Mouse (Mus musculus) cerebellum, adult 9-10 months (tissue): ENCODE results near the gene Vsig10.

Experiments used
- DNase-seq: peaks from one replicate; pipeline ENCODE4 v3.0.0; 2022

The Vsig10 gene

GRCm38 (mm10) chr5:117390895-117391294, 72.0 kb downstream of the Vsig10 start:
- DNase-seq, result no peak

DNA sequence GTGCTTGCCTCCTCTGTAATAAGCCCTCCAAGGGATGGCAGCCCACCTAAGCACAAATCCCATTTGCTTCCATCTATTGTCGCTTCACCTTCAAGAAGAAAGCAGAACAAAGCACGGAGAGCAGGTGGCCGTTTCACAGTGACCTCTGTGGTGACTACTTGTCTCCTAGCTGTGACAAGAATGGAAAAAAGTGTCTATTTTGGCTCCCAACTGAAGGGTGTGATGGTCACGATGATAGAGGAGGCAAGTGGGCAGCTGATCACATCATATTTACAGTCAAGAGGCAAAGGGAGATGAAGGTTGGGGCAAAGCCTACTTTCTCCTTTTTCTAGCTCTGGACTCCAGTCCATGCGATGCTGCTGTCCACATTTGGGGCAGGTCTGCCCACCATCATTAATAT, 77.0 kb downstream of the Vsig10 start:
- no peak for DNase-seq

DNA sequence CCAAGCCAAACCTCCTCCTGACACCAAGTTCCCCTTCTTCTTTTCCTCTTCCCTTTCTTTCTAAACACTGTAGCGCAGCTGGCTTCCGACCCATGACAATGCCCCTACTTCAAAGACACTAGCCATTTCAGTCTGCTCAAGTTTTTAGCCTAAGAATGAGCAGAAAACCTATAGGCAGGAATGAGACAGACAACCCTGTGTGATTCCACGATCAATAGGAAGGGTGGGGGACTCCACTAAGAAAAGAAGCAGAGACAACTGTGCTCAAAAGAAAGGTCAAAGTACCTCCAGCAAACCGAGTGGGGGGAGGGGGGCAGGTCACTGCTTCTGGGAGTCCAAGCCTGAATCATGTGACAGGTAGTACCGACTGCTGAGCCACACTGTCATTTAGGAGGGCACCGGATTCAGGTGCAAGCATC, 77.7 kb downstream of the Vsig10 start:
- DNase-seq, result no peak

- no peak for DNase-seq
Observed at GRCm38 (mm10) chr5:117397371-117397770, 78.5 kb downstream of the Vsig10 start.

DNA sequence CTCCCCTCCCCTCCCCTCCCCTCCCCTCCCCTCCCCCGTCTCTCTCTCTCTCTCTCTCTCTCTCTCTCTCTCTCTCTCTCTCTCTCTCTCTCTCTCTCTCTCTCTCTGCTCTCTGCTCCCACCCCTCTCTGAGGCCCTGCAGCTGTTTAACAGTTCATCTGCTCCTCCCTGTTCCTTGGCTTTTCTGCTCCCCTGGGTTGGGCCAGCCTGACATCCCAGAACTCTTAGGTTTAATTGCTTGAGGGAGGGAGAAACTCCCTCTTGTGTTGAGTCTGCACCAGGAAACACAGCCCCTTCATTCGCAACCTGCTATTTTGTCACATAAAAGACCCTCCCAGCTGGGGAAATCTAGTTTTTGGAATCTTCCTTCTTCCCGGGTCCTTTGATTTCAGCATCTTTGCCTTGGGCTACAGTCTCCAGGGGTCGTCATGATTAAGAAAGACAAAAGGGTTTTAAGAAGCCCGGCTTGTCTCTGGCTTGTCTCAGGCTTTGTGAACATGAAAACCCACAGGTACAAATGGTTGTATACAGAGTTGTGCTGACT, 79.2 kb downstream of the Vsig10 start:
- DNase-seq, result no peak

DNA sequence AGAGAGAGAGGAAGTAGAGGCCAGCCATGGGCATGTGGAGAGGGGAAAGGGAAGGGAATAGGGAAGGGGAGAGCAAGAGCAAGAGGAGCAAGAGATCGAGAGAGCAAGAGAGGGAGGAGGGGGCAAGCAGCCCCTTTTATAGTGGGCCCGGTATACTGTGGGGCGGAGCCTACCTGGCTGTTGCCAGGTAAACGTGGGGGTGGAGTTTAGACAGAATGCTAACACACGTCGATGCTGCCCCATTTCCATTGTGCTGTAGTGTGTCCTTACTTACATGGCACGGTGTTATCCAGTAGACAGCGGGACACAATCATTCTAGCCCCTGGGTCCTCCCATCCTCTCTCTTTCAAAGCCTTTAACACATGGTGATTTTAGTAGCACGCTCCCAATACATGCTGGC, 80.4 kb downstream of the Vsig10 start:
- DNase-seq, result no peak

DNA sequence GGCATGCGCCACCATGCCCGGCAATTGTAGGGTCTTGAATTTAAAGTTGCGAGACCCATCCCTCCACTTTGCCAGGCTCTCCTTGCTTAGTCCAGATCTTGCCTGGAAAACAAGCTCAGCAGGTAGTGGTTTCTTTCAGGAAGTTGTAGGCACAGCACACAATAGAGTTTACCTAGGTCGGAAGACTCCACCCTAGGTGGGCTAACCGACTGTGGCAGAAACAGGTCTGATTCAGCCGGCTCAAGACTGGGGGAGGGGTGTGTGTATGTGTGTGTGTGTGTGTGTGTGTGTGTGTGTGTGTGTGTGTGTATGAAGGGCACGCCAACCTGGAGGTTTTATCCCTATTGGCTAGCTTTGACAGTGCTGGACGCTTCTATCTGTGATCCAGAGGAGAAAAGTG, 84.7 kb downstream of the Vsig10 start:
- no peak for DNase-seq
